Mouse (Mus musculus) myocyte (in vitro differentiated cells): ENCODE results near the gene P4htm.

ENCODE experiments used
- MAX ChIP-seq: IDR thresholded peaks from one replicate; pipeline ENCODE4 v1.6.1; 2011; ENCODE audit warnings: low read depth, mild to moderate bottlenecking, control low read depth
- MYOG ChIP-seq, 3 experiments: IDR thresholded peaks; one replicate each; pipeline ENCODE4 v1.6.1; 2011; ENCODE audit warnings: control low read depth in 2 of 3, low read depth in 2 of 3, mild to moderate bottlenecking in 2 of 3; ENCODE audit not compliant: insufficient read length in 2 of 3, control insufficient read depth in 1 of 3, insufficient read depth in 1 of 3
- POLR2A ChIP-seq: IDR thresholded peaks from one replicate; pipeline ENCODE4 v1.6.1; 2011; ENCODE audit warnings: low read depth, mild to moderate bottlenecking, control low read depth, moderate library complexity; ENCODE audit not compliant: insufficient read length
- POLR2AphosphoS2 ChIP-seq: IDR thresholded peaks from one replicate; pipeline ENCODE4 v1.6.1; 2011; ENCODE audit warnings: low read depth, control low read depth; ENCODE audit not compliant: insufficient read length
- REST ChIP-seq: IDR thresholded peaks from one replicate; pipeline ENCODE4 v1.6.1; 2011; ENCODE audit warnings: mild to moderate bottlenecking, control low read depth, moderate library complexity; ENCODE audit not compliant: insufficient read depth, insufficient read length
- USF1 ChIP-seq: IDR thresholded peaks from one replicate; pipeline ENCODE4 v1.6.1; 2011; ENCODE audit warnings: low read depth, mild to moderate bottlenecking, control low read depth, moderate library complexity

- TF ChIP-seq POLR2A: peak; percentile 26
- no peak for TF ChIP-seq USF1
- peak in 1 of 3 experiments; percentile 10 for TF ChIP-seq MYOG (IDR thresholded peaks at IDR 0.05; ENCODE audit: control insufficient read depth in 1 of 3, insufficient read depth in 1 of 3, insufficient read length in 2 of 3, low read depth in 2 of 3)
- no peak for TF ChIP-seq MAX
- no peak for TF ChIP-seq REST
- TF ChIP-seq POLR2AphosphoS2: peak; percentile 25
Measured at GRCm38 (mm10) chr9:108570207-108570896, 27.1 kb downstream of the P4htm start.
